Mouse (Mus musculus) layer of hippocampus, postnatal 14 days (tissue): ENCODE data around the gene Aqp9. TPM values are rescaled to one million over a fixed set of nuclear protein-coding genes. Genes with fewer than 3 reads are reported as not detected.

Experiments used
- DNase-seq, 2 experiments: peaks; one replicate each; pipeline ENCODE4 v3.0.0; 2021 to 2022; ENCODE audit warnings: low spot score in 2 of 2, mixed read lengths in 1 of 2
- total RNA-seq, 2 experiments: library from RNA; stranded (reverse); gene quantifications; 2 replicates each; pipeline ENCODE4 v1.2.3; 2021

The Aqp9 gene
- total RNA-seq, 2 experiments from 2014 or later = 2.1 to 2.3 TPM

- DNase-seq = no peak
Measured at GRCm38 (mm10) chr9:71068866-71069390, 99.6 kb downstream of the Aqp9 start.

GRCm38 (mm10) chr9:71067156-71067555 lies 101.3 kb downstream of the Aqp9 start:
- peak in 1 of 2 experiments; percentile 28 for DNase-seq

DNA sequence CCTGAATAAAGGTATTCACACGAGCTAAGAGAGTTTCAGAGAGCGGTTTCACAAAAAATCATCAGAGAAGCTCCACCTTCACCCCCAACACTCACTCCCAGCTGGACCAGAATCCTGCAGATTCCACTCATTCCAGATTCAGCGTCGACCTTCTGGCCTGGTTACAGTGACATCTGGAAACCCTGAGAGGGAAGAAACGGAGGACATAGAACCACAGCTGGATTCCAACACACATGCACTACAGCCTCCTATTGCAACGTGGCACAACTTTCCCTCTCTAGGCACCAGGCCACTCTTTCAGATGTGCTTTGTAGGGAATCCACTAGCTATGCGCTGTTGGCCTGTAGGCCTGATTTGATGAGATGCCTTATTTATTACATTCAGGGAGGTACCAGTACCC lies 102.0 kb downstream of the Aqp9 start:
- DNase-seq = no peak

- peak in 1 of 2 experiments; percentile 33 for DNase-seq
Measured at GRCm38 (mm10) chr9:71065343-71065875, 103.1 kb downstream of the Aqp9 start.

- DNase-seq = no peak
Measured at GRCm38 (mm10) chr9:71064291-71064840, 104.1 kb downstream of the Aqp9 start.

- no peak for DNase-seq
Measured at GRCm38 (mm10) chr9:71063551-71063950, 104.9 kb downstream of the Aqp9 start.

- no peak for DNase-seq
Measured at GRCm38 (mm10) chr9:71062976-71063375, 105.5 kb downstream of the Aqp9 start.

GRCm38 (mm10) chr9:71062301-71062700 lies 106.2 kb downstream of the Aqp9 start:
- no peak for DNase-seq

Other genes with a start within 250 kb of the Aqp9 start
- 1 to 10 TPM in 1 of 2 experiments, under 1 TPM in 1; 0.45 to 1.1 TPM for gene Lipc, start 216.5 kb downstream of the Aqp9 start, total RNA-seq
- 1 to 10 TPM; 4.7 to 6.2 TPM for gene Aldh1a2, start 47.1 kb upstream of the Aqp9 start, total RNA-seq